Mouse (Mus musculus) thymus, adult 2 months (tissue): ENCODE measurements at regions not wholly inside any gene's neighbourhood (a gene's known extent, or its start where the extent isn't known, plus 50 kb on each side); places are given as distances from the start of the nearest gene placed in this dataset.

Source experiments
- DNase-seq: peaks from one replicate; pipeline ENCODE4 v3.0.0; 2021
- H3K27ac ChIP-seq: fragments of 200-500 bp; 2 replicates; pipeline ENCODE4 v1.5.1; 2012; ENCODE audit warnings: low read length, control low read depth; ENCODE audit not compliant: control insufficient read depth, insufficient read depth
- H3K27me3 ChIP-seq: fragments of 200-500 bp; 2 replicates; pipeline ENCODE4 v1.6.1; 2012; ENCODE audit warnings: mild to moderate bottlenecking, low read length, moderate library complexity, mixed read lengths; ENCODE audit not compliant: control insufficient read depth, insufficient read depth
- H3K36me3 ChIP-seq: fragments of 200-500 bp; 2 replicates; pipeline ENCODE4 v1.6.1; 2012; ENCODE audit warnings: mild to moderate bottlenecking, low read length, moderate library complexity; ENCODE audit not compliant: control insufficient read depth, insufficient read depth
- H3K4me1 ChIP-seq: fragments of 200-500 bp; replicated peaks from 2 replicates; pipeline ENCODE4 v1.6.1; 2012; ENCODE audit warnings: low read length; ENCODE audit not compliant: control insufficient read depth, insufficient read depth
- H3K4me3 ChIP-seq: fragments of 200-500 bp; 2 replicates; pipeline ENCODE4 v1.5.1; 2012; ENCODE audit warnings: mild to moderate bottlenecking, low read length, control low read depth, moderate library complexity; ENCODE audit not compliant: control insufficient read depth, insufficient read depth
- CTCF ChIP-seq: fragments of 200-500 bp; IDR thresholded peaks from 2 replicates; pipeline ENCODE4 v1.5.1; 2012; ENCODE audit warnings: mild to moderate bottlenecking, control low read depth, low read length, moderate library complexity, borderline replicate concordance; ENCODE audit not compliant: control insufficient read depth, poor library complexity, insufficient read depth; ENCODE audit errors: extremely low read depth
- POLR2A ChIP-seq: fragments of 200-500 bp; IDR thresholded peaks from 2 replicates; pipeline ENCODE4 v1.6.1; 2012; ENCODE audit warnings: mild to moderate bottlenecking, low read length, control low read depth, moderate library complexity; ENCODE audit not compliant: control insufficient read depth, poor library complexity, insufficient read depth; ENCODE audit errors: extremely low read depth
- WGBS: fragments of 180-500 bp; shearing (Covaris S2); methylation state at CpG from one replicate; pipeline ENCODE4 v1.1.7; 2018; 5-methylcytosine and 5-hydroxymethylcytosine counted together

GRCm38 (mm10) chr10:111834280-111834679 lies 138.2 kb upstream of the Krr1 start:
- no peaks in the 10 kb centered on the region for H3K27me3 ChIP-seq
- no peak overlapping the region for H3K4me3 ChIP-seq
- no peaks in the 10 kb centered on the region for H3K36me3 ChIP-seq
- DNase-seq, result no peak
- TF ChIP-seq POLR2A, result no peak
- no peak for TF ChIP-seq CTCF
- H3K4me1 ChIP-seq, result no peaks in the 10 kb centered on the region
- WGBS, result 13% methylated on average over 5 of the region's 5 CpGs
- no peak overlapping the region for H3K27ac ChIP-seq

- Histone ChIP-seq H3K4me1 (no peaks in the 10 kb centered on the region), H3K4me3 (no peak overlapping the region), H3K27me3 (no peaks in the 10 kb centered on the region), H3K27ac (no peak overlapping the region), H3K36me3 (no peaks in the 10 kb centered on the region)
- no peak for TF ChIP-seq POLR2A
- no peak for TF ChIP-seq CTCF
- DNase-seq, result no peak
- 83% methylated on average over 11 of the region's 11 CpGs for WGBS
Measured at GRCm38 (mm10) chr10:111834925-111835823, 137.3 kb upstream of the Krr1 start.

- TF ChIP-seq CTCF, result no peak
- TF ChIP-seq POLR2A, result no peak
- no peak for DNase-seq
- Histone ChIP-seq H3K4me1 (no peaks in the 10 kb centered on the region), H3K27me3 (no peaks in the 10 kb centered on the region), H3K4me3 (no peak overlapping the region), H3K27ac (no peak overlapping the region), H3K36me3 (no peaks in the 10 kb centered on the region)
- WGBS, result 65% methylated on average over 5 of the region's 5 CpGs
Measured at GRCm38 (mm10) chr10:111836191-111836590, 136.3 kb upstream of the Krr1 start.

GRCm38 (mm10) chr10:111836802-111837201 lies 135.7 kb upstream of the Krr1 start:
- TF ChIP-seq CTCF (no peak), POLR2A (no peak)
- no peak overlapping the region for H3K4me3 ChIP-seq
- H3K27ac ChIP-seq, result no peak overlapping the region
- H3K27me3 ChIP-seq, result no peaks in the 10 kb centered on the region
- H3K4me1 ChIP-seq, result no peaks in the 10 kb centered on the region
- DNase-seq, result no peak
- WGBS, result 42% methylated on average over 4 of the region's 4 CpGs
- no peaks in the 10 kb centered on the region for H3K36me3 ChIP-seq

- WGBS, result 86% methylated on average over 11 of the region's 11 CpGs
- DNase-seq, result no peak
- TF ChIP-seq CTCF, result no peak
- TF ChIP-seq POLR2A, result no peak
- H3K27ac ChIP-seq, result peak overlapping the region; percentile 34; the same call in 1 of the 2 replicates
- no peaks in the 10 kb centered on the region for H3K4me1 ChIP-seq
- H3K4me3 ChIP-seq, result no peak overlapping the region
- no peaks in the 10 kb centered on the region for H3K27me3 ChIP-seq
- no peaks in the 10 kb centered on the region for H3K36me3 ChIP-seq
Measured at GRCm38 (mm10) chr10:111842321-111842775, 130.1 kb upstream of the Krr1 start.

- H3K36me3 ChIP-seq, result no peaks in the 10 kb centered on the region
- no peaks in the 10 kb centered on the region for H3K27me3 ChIP-seq
- DNase-seq, result no peak
- no peak overlapping the region for H3K27ac ChIP-seq
- H3K4me1 ChIP-seq, result no peaks in the 10 kb centered on the region
- H3K4me3 ChIP-seq, result no peak overlapping the region
- WGBS, result 53% methylated on average over 7 of the region's 7 CpGs
- TF ChIP-seq CTCF (no peak), POLR2A (no peak)
Measured at GRCm38 (mm10) chr10:111842896-111843295, 129.6 kb upstream of the Krr1 start.
